Mouse (Mus musculus): ENCODE results near the gene Hs1bp3. TPM values are rescaled to one million over a fixed set of nuclear protein-coding genes. Genes with fewer than 3 reads are reported as not detected.

The Hs1bp3 gene
- polyA plus RNA-seq, 1 experiment from 2014 or later: 30.3 TPM

DNA sequence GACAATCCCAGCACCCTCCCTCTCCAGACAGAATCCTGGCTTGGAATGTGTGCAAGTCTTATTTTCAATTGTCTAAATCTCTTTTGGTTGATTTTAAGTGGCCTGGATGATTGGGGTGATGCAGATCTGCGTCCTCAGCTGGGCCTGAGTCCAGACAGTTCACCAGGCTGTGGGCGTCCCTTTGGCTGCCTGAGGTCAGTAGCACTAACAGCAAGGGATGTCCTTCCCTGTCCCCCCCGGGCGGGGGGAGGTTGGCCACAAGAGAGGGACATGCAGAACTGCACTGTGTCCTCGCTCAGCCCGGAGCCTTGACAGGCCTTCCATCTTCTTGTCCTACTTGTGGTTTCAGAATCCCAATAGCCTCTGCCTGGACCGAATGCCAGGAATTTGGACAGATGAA, 52.1 kb downstream of the Hs1bp3 start:
- no peaks in the 10 kb centered on the region for H3K36me3 ChIP-seq (ENCODE audit: control insufficient read depth, insufficient read depth, low read length)
- peaks cover 9% of the 10 kb centered on the region for H3K4me1 ChIP-seq (ENCODE audit: control insufficient read depth, insufficient read depth, low read length)
- 70% methylated on average over 7 of the region's 7 CpGs for WGBS
- no peak overlapping the region for H3K4me3 ChIP-seq (ENCODE audit: low read length)
- H3K27ac ChIP-seq (ENCODE audit: low read length): no peak overlapping the region
- no peaks in the 10 kb centered on the region for H3K27me3 ChIP-seq (replicated peaks; ENCODE audit: control insufficient read depth, insufficient read depth, low read length)
- no peaks in the 10 kb centered on the region for H3K9me3 ChIP-seq (ENCODE audit: control insufficient read depth, low read length)
- H3K4me2 ChIP-seq (ENCODE audit: low read depth, low read length): no peak overlapping the region
- H3K9ac ChIP-seq (ENCODE audit: low read depth, low read length): no peak overlapping the region
- ATAC-seq: no peak

DNA sequence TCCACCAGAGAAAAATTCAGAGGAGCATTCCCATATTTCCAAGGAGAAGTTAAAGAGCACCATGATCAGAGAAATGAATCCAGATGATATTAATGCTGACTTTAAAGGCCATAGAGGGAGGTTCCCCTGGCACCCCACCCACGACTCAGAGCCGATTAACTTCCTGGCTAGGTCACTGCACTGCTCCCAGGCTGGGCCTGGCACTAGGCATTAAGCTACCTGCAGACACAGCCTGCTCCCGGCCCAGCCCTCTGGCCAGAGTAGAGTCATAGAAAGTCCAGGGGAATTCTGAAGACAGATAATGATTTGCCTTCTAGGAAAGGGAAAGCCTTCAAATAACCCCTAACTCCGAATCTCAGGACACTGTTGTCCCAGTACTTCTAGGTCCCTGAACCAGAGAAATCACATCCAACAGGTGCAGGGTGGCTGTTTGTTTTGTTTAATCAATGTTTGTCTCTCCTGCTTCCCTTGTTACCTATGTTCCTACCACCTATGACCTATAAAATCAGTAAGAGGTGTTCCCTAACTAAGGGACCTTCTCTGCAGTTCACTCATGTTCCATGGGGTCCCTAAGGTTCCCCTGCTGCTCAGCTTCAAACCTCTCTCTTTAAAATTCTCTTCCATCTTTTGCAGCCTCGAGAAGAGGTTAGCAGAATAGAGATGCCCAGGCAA, 52.8 kb downstream of the Hs1bp3 start:
- no peaks in the 10 kb centered on the region for H3K36me3 ChIP-seq (ENCODE audit: control insufficient read depth, insufficient read depth, low read length)
- H3K27me3 ChIP-seq (replicated peaks; ENCODE audit: control insufficient read depth, insufficient read depth, low read length): no peaks in the 10 kb centered on the region
- 61% methylated on average over 5 of the region's 5 CpGs for WGBS
- peaks cover 9% of the 10 kb centered on the region for H3K4me1 ChIP-seq (ENCODE audit: control insufficient read depth, insufficient read depth, low read length)
- no peak overlapping the region for H3K9ac ChIP-seq (ENCODE audit: low read depth, low read length)
- no peak overlapping the region for H3K27ac ChIP-seq (ENCODE audit: low read length)
- no peak for ATAC-seq
- no peak overlapping the region for H3K4me2 ChIP-seq (ENCODE audit: low read depth, low read length)
- no peak overlapping the region for H3K4me3 ChIP-seq (ENCODE audit: low read length)
- no peaks in the 10 kb centered on the region for H3K9me3 ChIP-seq (ENCODE audit: control insufficient read depth, low read length)

DNA sequence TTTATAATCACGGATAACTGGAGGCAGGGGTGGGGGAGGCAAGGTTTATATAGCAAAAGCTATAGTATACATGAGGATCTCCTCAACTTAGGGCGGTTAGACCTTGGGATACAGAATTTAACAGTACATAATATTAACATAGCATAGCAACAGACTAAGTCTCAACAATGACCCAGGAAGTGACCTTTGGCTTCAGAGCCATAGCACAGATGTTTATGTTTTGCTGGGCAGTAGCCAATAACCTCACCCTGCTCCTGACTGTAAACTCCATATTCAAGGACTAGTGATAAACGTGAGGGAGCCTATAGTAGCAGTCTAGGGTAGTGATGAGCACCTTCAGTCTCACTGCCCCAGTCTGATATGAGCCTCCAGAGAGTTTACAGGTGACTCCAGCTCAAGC, 53.5 kb downstream of the Hs1bp3 start:
- H3K4me1 ChIP-seq (ENCODE audit: control insufficient read depth, insufficient read depth, low read length): peaks cover 14% of the 10 kb centered on the region
- H3K9ac ChIP-seq (ENCODE audit: low read depth, low read length): no peak overlapping the region
- H3K4me3 ChIP-seq (ENCODE audit: low read length): no peak overlapping the region
- H3K4me2 ChIP-seq (ENCODE audit: low read depth, low read length): no peak overlapping the region
- H3K9me3 ChIP-seq (ENCODE audit: control insufficient read depth, low read length): no peaks in the 10 kb centered on the region
- H3K36me3 ChIP-seq (ENCODE audit: control insufficient read depth, insufficient read depth, low read length): no peaks in the 10 kb centered on the region
- no peak overlapping the region for H3K27ac ChIP-seq (ENCODE audit: low read length)
- no peak for ATAC-seq
- no peaks in the 10 kb centered on the region for H3K27me3 ChIP-seq (replicated peaks; ENCODE audit: control insufficient read depth, insufficient read depth, low read length)
- 50% methylated on average over 3 of the region's 3 CpGs for WGBS

DNA sequence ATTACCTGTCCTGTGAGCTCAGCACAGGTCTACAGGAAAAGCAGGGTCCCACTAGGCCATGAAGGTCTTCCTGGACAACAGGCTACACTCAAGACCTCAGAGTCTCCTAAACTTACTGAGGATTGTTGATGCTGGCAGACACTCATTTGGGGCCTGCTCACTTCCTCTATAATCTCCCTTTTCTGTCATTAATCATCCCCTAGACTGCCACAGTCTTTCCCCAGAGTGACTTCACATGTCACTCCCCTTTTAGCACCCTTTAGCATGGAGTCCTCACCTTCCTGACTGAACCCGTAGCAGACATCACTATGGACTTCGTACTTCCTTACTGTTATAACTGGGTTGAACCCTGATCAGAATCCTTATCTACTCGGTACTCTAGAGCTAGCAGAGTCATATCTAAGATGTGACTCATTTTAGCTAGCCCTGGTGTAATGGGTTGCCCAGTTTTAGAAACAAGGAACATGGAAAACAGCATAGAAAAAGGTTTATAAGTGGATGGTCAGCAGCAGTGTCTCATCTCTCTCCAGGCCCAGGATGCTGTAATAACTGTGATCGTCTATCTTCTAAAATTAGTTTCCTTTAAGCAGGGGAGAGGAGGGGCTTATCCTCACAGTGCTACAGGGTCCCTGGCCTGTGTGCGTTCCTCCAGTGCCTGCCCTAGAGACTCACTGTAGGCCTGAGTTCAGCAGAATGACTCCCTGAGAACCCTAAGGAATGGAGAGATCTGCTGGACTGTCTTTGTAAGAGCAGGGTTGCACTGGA, 58.7 kb downstream of the Hs1bp3 start:
- no peaks in the 10 kb centered on the region for H3K27me3 ChIP-seq (replicated peaks; ENCODE audit: control insufficient read depth, insufficient read depth, low read length)
- peak; percentile 96 for ATAC-seq
- peak overlapping the region; percentile 94 for H3K27ac ChIP-seq (ENCODE audit: low read length)
- H3K4me1 ChIP-seq (ENCODE audit: control insufficient read depth, insufficient read depth, low read length): peaks cover 8% of the 10 kb centered on the region
- no peaks in the 10 kb centered on the region for H3K36me3 ChIP-seq (ENCODE audit: control insufficient read depth, insufficient read depth, low read length)
- no peaks in the 10 kb centered on the region for H3K9me3 ChIP-seq (ENCODE audit: control insufficient read depth, low read length)
- H3K4me2 ChIP-seq (ENCODE audit: low read depth, low read length): no peak overlapping the region
- no peak overlapping the region for H3K4me3 ChIP-seq (ENCODE audit: low read length)
- WGBS: 43% methylated on average over 5 of the region's 5 CpGs
- H3K9ac ChIP-seq (ENCODE audit: low read depth, low read length): peak overlapping the region; percentile 2; the same call in 1 of the 2 replicates

DNA sequence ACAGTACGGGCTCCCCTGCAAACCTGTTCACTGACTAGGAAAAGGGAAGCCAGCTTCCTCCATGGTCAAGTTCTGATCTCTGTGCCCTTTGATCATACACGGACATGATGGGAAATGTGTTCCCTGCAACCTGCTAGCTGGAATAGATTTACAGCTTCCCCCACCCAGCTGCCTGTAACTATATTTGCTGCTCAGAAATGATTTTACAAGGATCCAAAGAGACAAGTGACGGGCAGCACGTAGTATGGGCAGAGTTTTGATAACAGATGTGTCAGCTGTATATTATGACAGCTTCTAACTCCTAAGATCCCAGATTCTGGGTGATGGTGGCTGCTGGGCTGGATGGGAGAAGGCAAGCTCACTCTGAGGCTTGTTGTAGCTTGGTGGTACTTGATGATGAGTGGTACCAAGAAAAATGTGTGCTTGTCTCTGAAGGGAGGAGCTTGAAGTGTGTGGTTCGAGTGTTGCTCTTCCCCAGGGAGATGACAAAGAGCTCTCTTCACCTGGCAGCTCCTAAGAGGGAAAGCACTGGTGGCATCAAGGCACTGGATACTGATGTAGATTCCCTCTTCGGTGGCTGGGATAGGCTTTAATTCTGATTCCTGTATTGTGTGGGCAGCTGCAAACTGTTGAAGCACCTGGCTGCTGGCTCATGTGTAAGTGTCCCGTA, 59.4 kb downstream of the Hs1bp3 start:
- H3K36me3 ChIP-seq (ENCODE audit: control insufficient read depth, insufficient read depth, low read length): no peaks in the 10 kb centered on the region
- H3K4me2 ChIP-seq (ENCODE audit: low read depth, low read length): no peak overlapping the region
- peak overlapping the region; percentile 94 for H3K27ac ChIP-seq (ENCODE audit: low read length)
- H3K4me3 ChIP-seq (ENCODE audit: low read length): no peak overlapping the region
- no peaks in the 10 kb centered on the region for H3K9me3 ChIP-seq (ENCODE audit: control insufficient read depth, low read length)
- 67% methylated on average over 7 of the region's 7 CpGs for WGBS
- peaks cover 7% of the 10 kb centered on the region; the same call in 1 of the 2 replicates for H3K4me1 ChIP-seq (ENCODE audit: control insufficient read depth, insufficient read depth, low read length)
- no peaks in the 10 kb centered on the region for H3K27me3 ChIP-seq (replicated peaks; ENCODE audit: control insufficient read depth, insufficient read depth, low read length)
- peak overlapping the region; percentile 2; the same call in 1 of the 2 replicates for H3K9ac ChIP-seq (ENCODE audit: low read depth, low read length)
- ATAC-seq: peak; percentile 71

DNA sequence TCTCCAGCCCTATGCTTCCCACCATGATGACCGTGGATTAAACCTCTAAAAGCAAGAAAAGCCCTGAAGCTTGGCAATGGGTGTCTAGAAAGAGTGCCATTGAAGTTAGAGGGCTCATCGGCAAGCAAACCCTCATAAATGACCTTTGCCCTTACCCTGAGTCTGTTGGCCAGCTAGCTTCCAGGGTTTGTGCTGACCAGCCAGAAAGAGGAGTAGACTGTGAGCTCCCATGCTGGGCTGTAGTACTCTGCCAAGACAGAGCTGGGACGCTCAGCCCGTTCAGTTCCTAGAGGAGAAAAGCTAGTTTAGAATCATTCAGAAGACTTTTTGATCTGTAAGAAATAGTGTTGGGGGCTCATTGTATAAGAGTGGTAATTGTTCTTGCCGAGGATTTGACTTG, 60.5 kb downstream of the Hs1bp3 start:
- ATAC-seq: no peak
- H3K4me2 ChIP-seq (ENCODE audit: low read depth, low read length): no peak overlapping the region
- 78% methylated on average over 5 of the region's 5 CpGs for WGBS
- peaks cover 10% of the 10 kb centered on the region; the same call in 1 of the 2 replicates for H3K4me1 ChIP-seq (ENCODE audit: control insufficient read depth, insufficient read depth, low read length)
- no peaks in the 10 kb centered on the region for H3K36me3 ChIP-seq (ENCODE audit: control insufficient read depth, insufficient read depth, low read length)
- H3K9me3 ChIP-seq (ENCODE audit: control insufficient read depth, low read length): no peaks in the 10 kb centered on the region
- no peak overlapping the region for H3K4me3 ChIP-seq (ENCODE audit: low read length)
- no peak overlapping the region for H3K9ac ChIP-seq (ENCODE audit: low read depth, low read length)
- no peaks in the 10 kb centered on the region for H3K27me3 ChIP-seq (replicated peaks; ENCODE audit: control insufficient read depth, insufficient read depth, low read length)
- H3K27ac ChIP-seq (ENCODE audit: low read length): no peak overlapping the region

DNA sequence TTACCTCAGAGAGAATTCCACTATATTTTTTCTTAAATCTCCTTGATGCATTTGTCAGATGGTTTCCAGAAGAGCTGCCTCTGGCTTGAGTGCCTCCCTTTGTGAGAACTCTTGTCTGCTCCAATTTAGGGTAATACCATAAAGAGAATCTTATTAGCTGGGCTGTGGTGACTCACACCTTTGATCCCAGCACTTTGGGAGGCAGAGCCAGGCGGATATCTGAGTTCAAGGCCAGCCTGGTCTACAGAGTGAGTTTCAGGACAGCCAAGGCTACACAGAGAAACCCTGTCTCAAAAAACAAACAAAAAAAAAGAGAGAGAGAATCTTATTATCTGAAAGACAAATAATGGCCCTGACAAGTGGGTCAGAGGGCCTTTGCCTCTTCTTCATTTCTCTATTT, 63.9 kb downstream of the Hs1bp3 start:
- Histone ChIP-seq H3K9me3 (ENCODE audit: control insufficient read depth, low read length) (no peaks in the 10 kb centered on the region), H3K4me2 (ENCODE audit: low read depth, low read length) (no peak overlapping the region), H3K36me3 (ENCODE audit: control insufficient read depth, insufficient read depth, low read length) (no peaks in the 10 kb centered on the region), H3K4me1 (ENCODE audit: control insufficient read depth, insufficient read depth, low read length) (peaks cover 16% of the 10 kb centered on the region), H3K27me3 (replicated peaks; ENCODE audit: control insufficient read depth, insufficient read depth, low read length) (no peaks in the 10 kb centered on the region), H3K9ac (ENCODE audit: low read depth, low read length) (no peak overlapping the region), H3K27ac (ENCODE audit: low read length) (no peak overlapping the region), H3K4me3 (ENCODE audit: low read length) (no peak overlapping the region)
- ATAC-seq: no peak
- 88% methylated on average over 1 of the region's 1 CpGs for WGBS

DNA sequence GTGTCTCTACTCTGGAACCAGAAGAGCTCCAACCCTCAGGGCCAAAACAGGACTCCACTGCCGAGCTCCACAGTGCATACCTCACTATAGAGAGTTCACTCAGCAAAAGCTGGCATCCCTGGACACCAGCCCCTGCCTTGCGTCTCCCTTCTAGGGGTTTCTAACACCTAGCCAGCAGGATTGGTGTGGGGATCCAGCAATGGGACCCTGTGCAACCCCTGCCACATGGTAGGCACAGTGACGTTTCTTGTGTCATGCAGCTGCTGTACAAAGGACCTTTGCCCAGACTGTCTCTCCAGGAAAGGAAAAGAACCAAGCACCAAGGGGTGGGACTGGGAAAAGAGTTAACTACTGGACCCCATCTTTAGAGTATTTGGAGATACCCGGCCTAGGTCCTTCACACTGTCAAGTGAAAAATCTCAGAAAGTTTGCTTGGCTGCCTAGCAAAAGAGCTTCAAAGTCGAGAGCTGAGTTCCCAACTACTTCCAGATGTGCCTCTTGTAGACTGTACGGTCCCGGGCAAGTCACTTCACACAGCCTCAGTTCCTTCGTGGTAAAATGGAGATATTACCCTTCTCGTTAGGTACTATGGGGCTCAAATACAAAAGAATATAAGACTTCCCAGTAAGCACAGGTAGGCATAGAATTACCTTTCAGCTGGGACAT, 64.9 kb downstream of the Hs1bp3 start:
- no peak for ATAC-seq
- no peaks in the 10 kb centered on the region for H3K36me3 ChIP-seq (ENCODE audit: control insufficient read depth, insufficient read depth, low read length)
- H3K27ac ChIP-seq (ENCODE audit: low read length): no peak overlapping the region
- no peaks in the 10 kb centered on the region for H3K27me3 ChIP-seq (replicated peaks; ENCODE audit: control insufficient read depth, insufficient read depth, low read length)
- 76% methylated on average over 9 of the region's 9 CpGs for WGBS
- no peak overlapping the region for H3K4me2 ChIP-seq (ENCODE audit: low read depth, low read length)
- no peaks in the 10 kb centered on the region for H3K9me3 ChIP-seq (ENCODE audit: control insufficient read depth, low read length)
- H3K4me3 ChIP-seq (ENCODE audit: low read length): no peak overlapping the region
- H3K4me1 ChIP-seq (ENCODE audit: control insufficient read depth, insufficient read depth, low read length): peaks cover 15% of the 10 kb centered on the region
- no peak overlapping the region for H3K9ac ChIP-seq (ENCODE audit: low read depth, low read length)

All from intestine, embryonic 16.5 days (tissue).